In genomic region chr9:18292443-18292922, GRCm38 (mm10) we compare ENCODE assay signal across 7 mouse cellular contexts. TPM values are rescaled to one million over a fixed set of nuclear protein-coding genes. Genes with fewer than 3 reads are reported as not detected.
A peak's percentile ranks its signal among the peaks of the same experiment; 100 is the strongest.
DNase-seq lines count a peak whose midpoint lies in the region; ATAC-seq and TF ChIP-seq lines count a peak whose summit lies in the region.

No protein-coding gene starts in this region.

- H3K9ac ChIP-seq in limb, embryonic 14.5 days (ENCODE audit: low read depth, low read length, severe bottlenecking): peak overlapping the region; percentile 94

- no peak for DNase-seq in thymus, adult 2 months
- DNase-seq in thymus, adult 18-20 months: no peak
- no peak for DNase-seq in limb, embryonic 14.5 days (ENCODE audit: low spot score)
- DNase-seq in urinary bladder, postnatal 25 days (ENCODE audit: low spot score): no peak
- DNase-seq in cerebellum, adult 11 months: no peak

- peak overlapping the region; percentile 87 for H3K4me3 ChIP-seq in thymus, adult 2 months (ENCODE audit: control insufficient read depth, insufficient read depth, low read length)
- peak overlapping the region; percentile 83 for H3K4me3 ChIP-seq in limb, embryonic 14.5 days (replicated peaks; ENCODE audit: low read length)
- H3K4me3 ChIP-seq in olfactory bulb, adult 2 months (ENCODE audit: insufficient read depth, low read depth, low read length): peak overlapping the region; percentile 64

- under 1% methylated on average over 24 of the region's 24 CpGs for WGBS in thymus, adult 2 months
- 1% methylated on average over 20 of the region's 24 CpGs for WGBS in limb, embryonic 14.5 days
- WGBS in olfactory bulb, adult 2 months: under 1% methylated on average over 24 of the region's 24 CpGs

- H3K27ac ChIP-seq in thymus, adult 2 months (ENCODE audit: control insufficient read depth, insufficient read depth, low read length): peak overlapping the region; percentile 78
- H3K27ac ChIP-seq in limb, embryonic 14.5 days (replicated peaks; ENCODE audit: low read depth, low read length): peak overlapping the region; percentile 89
- peak overlapping the region; percentile 57 for H3K27ac ChIP-seq in olfactory bulb, adult 2 months (ENCODE audit: insufficient read depth, low read depth, low read length)

- H3K27me3 ChIP-seq in thymus, adult 2 months (ENCODE audit: control insufficient read depth, insufficient read depth, low read length): no peaks in the 10 kb centered on the region
- H3K27me3 ChIP-seq in limb, embryonic 14.5 days (ENCODE audit: control insufficient read depth, insufficient read depth, low read length): no peaks in the 10 kb centered on the region

- 0 out of 2 replicates have a peak, but pooled peaks cover 3% of the 10 kb centered on the region for H3K36me3 ChIP-seq in thymus, adult 2 months (ENCODE audit: control insufficient read depth, insufficient read depth, low read length)
- peaks cover 5% of the 10 kb centered on the region; the same call in 1 of the 2 replicates for H3K36me3 ChIP-seq in limb, embryonic 14.5 days (ENCODE audit: control insufficient read depth, insufficient read depth, low read length)

- no peak for TF ChIP-seq POLR2A in thymus, adult 2 months (IDR thresholded peaks at IDR 0.05; ENCODE audit: control insufficient read depth, extremely low read depth, insufficient read depth, low read length, poor library complexity)
- TF ChIP-seq POLR2A in limb, embryonic 14.5 days (IDR thresholded peaks at IDR 0.05; ENCODE audit: borderline replicate concordance, extremely low read depth, insufficient read depth, insufficient read length): no peak
- TF ChIP-seq POLR2A in olfactory bulb, adult 2 months (IDR thresholded peaks at IDR 0.05; ENCODE audit: insufficient read depth, low read depth, low read length): no peak

- peak overlapping the region; percentile 68 for H3K4me2 ChIP-seq in limb, embryonic 14.5 days (replicated peaks; ENCODE audit: low read depth, low read length, severe bottlenecking)

- H3K4me1 ChIP-seq in thymus, adult 2 months (replicated peaks; ENCODE audit: control insufficient read depth, insufficient read depth, low read length): peaks cover 3% of the 10 kb centered on the region
- peaks cover 8% of the 10 kb centered on the region; the same call in 1 of the 2 replicates for H3K4me1 ChIP-seq in limb, embryonic 14.5 days (ENCODE audit: control insufficient read depth, insufficient read depth, low read length)
- peaks cover 3% of the 10 kb centered on the region for H3K4me1 ChIP-seq in olfactory bulb, adult 2 months (ENCODE audit: control insufficient read depth, insufficient read depth, low read length)

- H3K9me3 ChIP-seq in limb, embryonic 14.5 days (ENCODE audit: control insufficient read depth, low read length): no peaks in the 10 kb centered on the region

- no peak for TF ChIP-seq CTCF in thymus, adult 2 months (IDR thresholded peaks at IDR 0.05; ENCODE audit: borderline replicate concordance, control insufficient read depth, extremely low read depth, insufficient read depth, low read length, poor library complexity)
- 0 out of 2 replicates have a peak, but pooled peaks have one; percentile 1 for TF ChIP-seq CTCF in olfactory bulb, adult 2 months (IDR thresholded peaks at IDR 0.05; ENCODE audit: insufficient read depth, low read depth, low read length)

- peak; percentile 76 for ATAC-seq in erythroblast, adult 5-6 weeks (replicated peaks; ENCODE audit: low FRiP score, poor library complexity, severe bottlenecking)
- ATAC-seq in limb, embryonic 14.5 days (ENCODE audit: low FRiP score, low read depth): peak; percentile 39

RNA-seq across cellular contexts. Expression of gene Chordc1, which starts 0.6 kb away (rescaled TPM):
- polyA plus RNA-seq in thymus, adult 2 months (2012; rRNA removed): 72.9 and 77.5 TPM in 2 replicates
- 14.8 and 16.7 TPM in 2 replicates for total RNA-seq in erythroblast, adult 5-6 weeks (2015; ENCODE audit: low replicate concordance)
- total RNA-seq in erythroblast, adult 5-6 weeks (2017; ENCODE audit: low replicate concordance): 22.2 and 23.6 TPM in 2 replicates
- polyA plus RNA-seq in limb, embryonic 14.5 days (2012; rRNA removed): 51.0 and 59.1 TPM in 2 replicates
- polyA plus RNA-seq in limb, embryonic 14.5 days (2014; fragmentation: Nextera tagmentation; extraction: Ambion mirVana): 84.6 and 92.7 TPM in 2 replicates
- polyA plus RNA-seq in olfactory bulb, adult 2 months (2012; ENCODE audit: insufficient read depth, insufficient read length, low replicate concordance, missing spikeins): not detected in 2 replicates
